Mouse (Mus musculus): Measurements from ENCODE around the gene Gm20815. TPM values are rescaled to one million over a fixed set of nuclear protein-coding genes. Genes with fewer than 3 reads are reported as not detected.
"Not testable (repeated sequence)": the region's sequence is repeated elsewhere in the genome, so short reads cannot be mapped to it uniquely, and the experiment has no call there.

Gm20815 gene
- polyA plus RNA-seq (2012; fragmentation: generic; extraction: Trizol): not detected

DNA sequence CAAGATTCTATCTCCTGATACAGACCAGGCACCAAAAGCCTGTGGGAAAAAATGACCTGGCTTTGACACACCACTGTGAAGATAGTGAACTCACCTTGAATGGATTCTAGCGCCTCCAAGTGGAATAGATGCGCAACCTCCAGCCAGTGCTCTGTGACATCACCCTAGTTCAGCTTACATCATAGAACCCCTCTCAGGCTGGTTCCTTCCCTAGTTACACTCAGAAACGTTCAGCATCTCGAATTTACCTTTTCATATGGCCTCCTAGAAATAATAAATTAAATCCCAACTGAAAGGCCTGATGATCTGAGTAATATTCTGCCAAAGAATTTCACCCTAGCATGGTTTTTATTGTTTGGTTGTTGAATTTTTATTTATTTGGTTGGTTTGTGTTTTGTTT, at the start of gene Gm20815:
Gene Gm20815, minus strand, starts transcription at position 101 of the 400 bp plus-strand sequence.
- H3K79me2 ChIP-seq (ENCODE audit: control insufficient read depth, insufficient read depth): not testable (repeated sequence)

More for the DNA sequence above, at the start of gene Gm20815:
- H3ac ChIP-seq (ENCODE audit: control insufficient read depth, insufficient read length); H3K27me3 ChIP-seq (ENCODE audit: control insufficient read depth, insufficient read depth, insufficient read length); H3K4me3 ChIP-seq; H3K36me3 ChIP-seq (ENCODE audit: control insufficient read depth, insufficient read depth); H3K4me2 ChIP-seq (ENCODE audit: low read depth): not testable (repeated sequence)

All from myocyte (in vitro differentiated cells).